Mouse (Mus musculus) cerebellum, postnatal 36 days (tissue): ENCODE measurements around the gene Mitf.

Experiments used
- DNase-seq, 2 experiments: peaks; one replicate each; pipeline ENCODE4 v3.0.0; 2021 to 2022; ENCODE audit warnings: mixed read lengths in 2 of 2

The Mitf gene

DNA sequence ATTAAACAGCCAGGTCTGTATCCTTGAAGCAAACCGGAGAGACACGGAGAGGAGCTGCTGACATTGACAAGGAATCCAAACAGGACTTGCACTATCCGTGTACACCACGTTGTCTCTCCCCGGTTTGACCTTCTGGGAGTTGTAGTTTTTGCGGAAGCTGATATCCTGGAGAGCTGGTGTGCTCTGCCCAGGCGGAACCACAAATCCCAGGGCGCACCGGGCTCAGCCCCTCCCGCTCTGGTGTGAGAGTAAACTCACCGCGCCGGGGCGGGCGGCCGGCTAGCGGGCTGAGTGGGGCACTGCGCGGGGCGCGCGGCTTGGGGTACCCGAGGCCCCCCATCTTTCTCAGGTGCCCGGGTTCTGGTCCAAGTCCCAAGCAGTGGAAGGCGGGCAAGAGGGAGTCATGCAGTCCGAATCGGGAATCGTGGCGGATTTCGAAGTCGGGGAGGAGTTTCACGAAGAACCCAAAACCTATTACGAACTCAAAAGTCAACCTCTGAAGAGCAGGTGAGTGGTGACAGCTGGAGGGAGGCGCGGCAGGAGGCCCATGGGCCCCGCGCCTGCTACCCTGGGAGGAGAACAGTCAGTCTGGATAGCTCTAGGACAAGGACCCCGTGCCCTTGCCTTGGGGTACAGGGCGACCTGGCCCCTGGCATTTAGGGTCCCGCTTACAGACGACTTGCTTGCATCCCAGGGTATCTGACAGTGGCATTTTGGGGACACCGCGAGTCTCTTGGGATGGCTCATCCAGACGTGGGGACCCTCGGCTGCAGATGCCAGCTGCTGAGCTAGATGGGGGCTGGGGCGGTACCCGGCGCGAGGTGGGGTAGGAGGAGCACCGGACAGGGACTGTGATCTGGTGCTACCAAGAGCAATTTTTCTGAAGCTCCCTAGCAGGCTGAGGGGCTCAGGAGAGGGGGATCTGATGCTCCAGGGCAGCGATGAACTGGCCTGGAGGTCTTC is at the start of gene Mitf:
Gene Mitf, plus strand, starts transcription at position 272 of the 963 bp plus-strand sequence.
- peak; percentile 90 to 91 for DNase-seq

DNA sequence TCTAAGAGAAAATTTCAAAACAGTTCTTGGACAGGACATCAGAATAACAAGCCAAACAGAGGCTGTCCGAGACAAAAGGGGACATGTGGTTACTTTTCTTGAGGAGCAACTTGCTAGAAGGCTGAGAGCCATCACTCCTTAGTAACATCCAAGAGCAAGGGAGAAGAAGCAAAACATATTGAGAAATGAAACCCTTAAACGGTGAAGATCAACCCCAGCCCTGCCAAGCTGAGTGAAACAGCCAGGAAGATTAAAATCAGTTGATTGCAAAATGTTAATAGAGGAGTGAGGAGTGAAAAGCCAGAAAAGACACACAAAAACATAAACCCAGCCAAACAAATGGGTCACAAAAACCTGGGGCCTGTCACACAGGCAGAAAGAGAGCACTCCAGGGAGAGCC is 49.5 kb upstream of the Mitf start:
- DNase-seq = no peak

DNA sequence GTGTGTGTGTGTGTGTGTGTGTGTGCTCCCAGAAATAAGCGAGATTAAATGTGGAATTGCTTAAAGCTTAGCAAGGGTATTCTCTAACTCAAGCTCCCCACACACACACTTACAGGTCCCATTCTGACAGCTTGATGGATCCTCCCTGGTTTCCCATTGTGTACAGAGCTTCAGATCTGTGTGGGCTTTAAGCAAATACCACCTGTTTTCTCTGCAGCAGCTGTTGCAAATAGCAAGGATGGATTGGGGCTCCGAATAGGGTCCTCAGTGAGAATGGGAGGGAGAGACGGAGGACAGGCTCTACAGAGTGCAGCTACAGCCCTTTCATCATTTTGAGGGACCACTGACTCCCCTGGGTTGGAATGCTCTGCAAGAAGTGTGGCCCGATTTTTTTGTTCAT is 48.0 kb upstream of the Mitf start:
- DNase-seq = no peak

DNA sequence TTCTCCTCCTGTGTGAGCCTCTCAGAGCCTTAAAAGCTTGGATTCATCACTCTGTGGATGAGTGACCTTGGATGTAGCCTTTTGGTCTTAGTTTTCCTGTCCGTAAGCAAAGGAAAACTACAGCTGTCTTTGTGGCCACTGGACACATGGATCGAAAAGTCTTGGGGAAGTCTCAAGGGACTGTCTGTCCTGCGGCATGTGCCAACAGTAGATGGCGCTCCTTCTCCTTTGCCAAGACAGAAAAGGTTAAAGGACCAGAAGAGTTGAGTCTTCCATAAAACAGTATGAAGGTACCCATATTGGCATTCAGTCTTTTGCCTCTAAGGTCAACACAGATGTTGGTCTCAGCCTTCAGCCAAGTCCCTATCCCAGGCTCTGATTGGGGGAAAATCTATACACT is 47.6 kb upstream of the Mitf start:
- DNase-seq = peak; percentile 53 to 68

DNA sequence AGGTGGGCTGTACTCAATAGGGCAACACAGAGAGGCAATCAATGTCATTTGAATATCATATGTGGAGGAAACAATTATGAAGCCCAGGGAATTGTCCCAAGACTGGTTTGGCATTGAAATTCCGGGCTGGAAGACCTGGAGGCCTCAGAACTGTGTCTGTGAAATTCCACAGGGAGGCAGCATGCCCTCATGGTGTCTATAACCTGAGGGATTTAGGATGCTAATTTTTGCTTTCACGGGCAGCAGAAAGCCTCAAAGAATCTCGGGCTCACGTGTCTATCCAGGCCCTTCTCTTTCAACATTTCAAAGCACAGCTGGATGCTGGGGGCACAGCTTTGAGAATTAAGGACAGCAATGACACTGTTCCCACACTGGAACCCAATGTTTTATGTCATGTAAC is 45.5 kb upstream of the Mitf start:
- peak; percentile 29 to 42 for DNase-seq

DNA sequence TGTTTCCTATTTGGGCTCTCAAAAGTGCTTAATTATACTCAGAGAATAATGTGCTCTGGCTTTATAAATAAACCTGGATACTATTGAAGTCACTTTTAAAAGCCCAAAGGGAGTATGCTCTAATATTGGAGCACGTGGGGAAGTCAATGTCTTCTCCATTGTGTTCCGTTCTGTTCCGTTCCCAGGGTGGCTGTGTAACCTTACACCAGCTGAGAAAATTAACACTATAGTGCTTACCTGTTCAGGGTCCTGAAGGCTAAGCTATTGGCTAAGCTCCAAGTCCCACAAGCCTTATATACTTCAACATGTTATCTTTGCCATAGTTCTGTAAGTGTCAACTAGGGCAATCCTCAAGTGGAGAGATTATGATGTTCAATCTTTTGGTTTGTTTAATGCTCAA is 42.9 kb upstream of the Mitf start:
- DNase-seq = no peak

DNA sequence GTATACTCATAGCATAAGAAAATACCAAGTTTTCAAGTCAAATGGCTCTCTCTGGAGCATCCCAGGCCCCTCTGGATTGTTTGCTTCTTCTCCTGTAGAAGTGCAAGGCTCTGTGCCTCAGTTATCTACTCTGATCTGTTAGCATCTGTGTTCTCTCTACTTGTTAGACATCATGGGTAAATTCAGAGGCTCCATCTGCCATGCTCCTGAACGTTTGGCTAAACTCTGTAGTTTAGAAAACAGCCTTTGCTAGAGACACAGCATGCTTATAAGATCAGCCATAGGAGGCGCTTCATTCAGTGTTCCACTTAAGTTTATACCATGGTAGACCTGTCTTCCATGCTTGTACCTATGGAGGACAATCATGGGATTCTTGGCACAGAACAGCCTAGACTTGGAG is 39.0 kb upstream of the Mitf start:
- DNase-seq = no peak

DNA sequence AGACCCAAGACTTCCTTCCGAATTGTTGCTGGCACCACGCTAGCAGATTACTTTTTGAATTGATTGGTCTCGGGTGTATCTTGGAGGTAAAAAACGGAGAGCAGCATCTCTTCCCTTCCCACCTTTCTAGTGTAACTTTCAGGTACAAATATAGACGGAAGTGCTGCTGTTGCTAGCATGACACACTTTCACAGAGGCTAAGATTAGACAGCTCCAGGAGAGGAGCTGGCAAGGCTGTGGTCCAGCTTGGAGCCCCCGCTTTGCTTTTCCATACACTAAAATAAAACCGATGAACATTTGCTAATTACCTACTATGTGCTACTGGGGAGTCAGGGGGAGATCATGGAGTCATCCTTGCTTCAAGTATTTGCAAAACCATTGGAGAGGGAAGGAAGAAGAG is 37.3 kb upstream of the Mitf start:
- DNase-seq = no peak

DNA sequence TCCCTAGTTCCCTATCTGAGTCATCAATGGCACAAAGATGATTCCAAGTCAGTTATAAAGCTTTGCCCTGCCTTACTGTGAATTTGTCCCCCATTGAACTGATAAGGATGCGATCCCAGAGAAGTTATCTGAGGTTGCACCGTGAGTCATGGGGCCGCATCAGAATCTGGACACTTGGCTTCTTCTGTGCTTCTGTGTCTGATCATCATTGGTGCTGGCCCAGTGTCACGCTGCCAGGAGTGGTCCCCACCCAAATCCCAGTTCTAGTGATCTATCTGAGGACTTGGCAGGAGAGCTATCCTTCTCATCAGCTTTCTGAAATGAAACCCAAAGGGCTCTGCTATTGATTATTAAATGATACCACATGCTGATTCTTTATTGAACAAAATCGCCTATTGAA is 25.5 kb upstream of the Mitf start:
- no peak for DNase-seq

DNA sequence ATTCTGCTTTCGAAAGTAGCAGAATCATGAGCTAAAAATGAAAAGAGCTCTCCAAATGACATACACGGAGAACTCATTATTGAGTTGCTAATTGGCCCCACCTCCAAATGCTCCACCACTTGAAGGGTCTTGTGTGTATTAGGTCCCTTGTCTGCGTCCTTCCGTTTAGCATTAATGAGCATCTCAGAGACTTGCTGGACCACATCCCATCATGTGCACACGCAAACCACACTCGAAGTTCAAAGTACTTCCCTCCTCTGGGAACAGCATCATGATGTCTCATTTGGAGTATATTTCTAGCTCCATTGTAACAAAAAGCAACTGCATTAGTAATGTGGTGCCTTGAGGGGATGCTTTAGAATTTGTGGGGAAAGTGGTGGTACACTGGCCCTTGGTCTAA is 24.6 kb upstream of the Mitf start:
- DNase-seq = no peak

DNA sequence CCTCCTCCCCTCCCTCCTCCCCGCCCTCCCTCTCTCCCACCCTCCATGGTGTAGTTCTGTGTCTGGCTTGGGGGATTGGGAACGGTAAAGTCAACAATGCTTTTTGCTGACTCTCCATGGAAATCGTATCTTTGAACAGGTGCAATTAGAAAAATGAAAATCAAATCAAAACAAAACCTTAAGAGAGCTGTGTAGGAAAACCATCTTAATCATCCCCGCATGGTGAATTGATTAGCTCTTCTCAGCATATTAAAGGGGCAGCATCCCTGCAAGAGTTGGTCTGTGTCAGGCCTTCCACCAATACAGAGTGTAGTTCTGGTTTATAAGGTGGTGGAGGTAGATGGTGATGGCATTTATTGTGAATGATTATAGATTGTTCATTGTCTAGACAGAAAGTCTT is 20.0 kb upstream of the Mitf start:
- DNase-seq = no peak

DNA sequence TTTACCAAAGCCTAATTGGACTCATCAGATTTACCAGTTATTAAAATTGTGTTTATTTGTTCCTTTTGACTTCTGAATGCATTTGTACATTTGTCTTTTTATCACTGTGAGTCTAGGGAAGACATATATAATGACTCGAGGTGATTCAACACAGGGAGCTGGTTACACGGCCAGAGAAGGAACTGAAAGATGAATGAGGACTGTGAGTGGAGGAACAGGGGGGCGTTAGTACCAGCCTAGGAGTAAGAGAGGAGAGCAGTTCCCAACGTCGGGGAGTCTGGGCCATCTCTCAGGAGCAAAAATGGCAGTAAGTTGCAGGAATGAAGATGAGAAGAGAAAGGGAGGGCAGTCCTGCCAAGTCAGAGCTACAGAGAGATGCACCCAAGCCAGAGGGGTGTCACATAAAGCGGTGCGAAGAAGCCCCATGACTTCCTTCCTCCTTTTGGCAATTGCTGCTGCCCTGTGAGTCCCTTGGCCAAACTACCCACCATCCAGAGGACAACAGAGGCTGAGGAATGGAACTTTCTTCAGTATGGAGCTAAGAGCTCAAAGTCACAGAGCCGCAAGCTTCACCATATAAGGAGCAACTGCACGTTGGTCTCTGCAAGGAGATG is 18.4 kb upstream of the Mitf start:
- DNase-seq = no peak

DNA sequence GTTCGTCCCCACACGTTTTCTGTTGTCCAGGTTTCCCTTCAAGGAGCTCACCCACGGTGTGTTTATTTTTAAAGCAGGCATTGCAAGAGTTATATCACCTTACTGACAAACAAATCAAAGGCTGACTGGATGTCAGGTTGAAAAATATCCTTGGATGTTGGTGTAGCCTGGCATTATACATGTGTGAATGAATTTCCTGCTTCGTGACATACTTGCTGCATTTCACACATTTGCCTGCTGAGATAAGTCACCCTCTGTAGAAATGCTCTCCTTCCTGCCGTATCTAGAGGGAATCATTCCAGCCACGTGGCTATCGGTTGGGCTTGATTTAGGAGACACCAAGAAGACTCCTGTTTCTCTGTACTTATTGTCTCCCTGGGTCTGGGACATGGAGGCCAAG is 17.2 kb upstream of the Mitf start:
- DNase-seq = no peak

DNA sequence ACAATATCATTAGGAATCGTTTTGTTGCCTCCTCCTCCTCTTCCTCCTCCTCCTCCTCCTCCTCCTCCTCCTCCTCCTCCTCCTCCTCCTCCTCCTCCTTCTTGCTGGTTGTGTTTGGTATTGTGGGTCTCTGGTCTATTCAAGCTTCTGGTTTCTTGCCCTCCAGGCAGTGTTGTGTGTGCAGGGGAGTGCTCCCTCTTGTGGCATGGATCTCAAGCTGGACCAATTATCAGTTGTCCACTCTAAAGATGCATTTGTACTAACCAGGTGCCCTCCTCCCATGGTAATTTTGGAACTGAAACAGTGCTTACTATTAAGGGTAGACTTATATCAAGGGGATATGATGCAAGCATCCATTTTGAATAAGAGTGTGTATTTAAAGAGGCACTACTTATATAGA is 14.7 kb upstream of the Mitf start:
- DNase-seq = no peak

DNA sequence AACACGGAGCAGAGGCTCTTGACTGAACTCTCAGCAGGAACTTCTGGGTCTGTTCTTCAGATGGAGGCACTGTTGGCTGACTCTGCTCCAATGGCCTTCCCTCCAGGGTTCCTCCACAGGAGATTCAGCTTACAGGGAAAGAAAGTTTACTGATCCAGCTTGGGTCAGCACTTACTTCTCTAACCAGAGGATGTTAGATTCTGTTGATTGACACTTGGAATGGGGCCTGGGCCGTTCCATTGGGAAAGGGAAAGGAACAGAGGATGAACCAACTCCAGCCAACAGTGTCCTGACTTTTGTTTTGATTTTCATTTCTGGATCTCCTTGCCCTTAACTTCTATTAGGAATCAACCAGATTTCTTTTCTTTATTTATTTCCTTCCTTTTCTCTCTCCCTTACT is 11.7 kb upstream of the Mitf start:
- no peak for DNase-seq

DNA sequence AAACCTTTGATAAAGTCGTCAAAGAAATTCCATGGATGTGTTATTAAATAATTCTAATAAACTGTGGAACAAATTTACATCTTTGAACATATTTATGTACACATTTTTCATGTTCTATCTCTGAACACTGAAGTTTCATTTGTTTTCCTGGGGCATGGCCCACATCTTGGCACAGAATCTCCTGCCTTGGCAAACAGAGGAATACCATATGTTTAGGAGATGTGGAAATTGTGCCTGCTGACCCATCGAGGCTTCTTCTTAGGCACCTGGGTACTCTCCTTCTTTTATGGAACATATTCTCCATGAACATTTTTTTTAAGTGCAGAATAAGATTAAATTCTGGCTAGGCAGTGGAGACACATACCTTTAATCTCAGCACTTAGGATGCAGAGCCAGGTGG is 6.2 kb upstream of the Mitf start:
- DNase-seq = peak; percentile 50 to 62

DNA sequence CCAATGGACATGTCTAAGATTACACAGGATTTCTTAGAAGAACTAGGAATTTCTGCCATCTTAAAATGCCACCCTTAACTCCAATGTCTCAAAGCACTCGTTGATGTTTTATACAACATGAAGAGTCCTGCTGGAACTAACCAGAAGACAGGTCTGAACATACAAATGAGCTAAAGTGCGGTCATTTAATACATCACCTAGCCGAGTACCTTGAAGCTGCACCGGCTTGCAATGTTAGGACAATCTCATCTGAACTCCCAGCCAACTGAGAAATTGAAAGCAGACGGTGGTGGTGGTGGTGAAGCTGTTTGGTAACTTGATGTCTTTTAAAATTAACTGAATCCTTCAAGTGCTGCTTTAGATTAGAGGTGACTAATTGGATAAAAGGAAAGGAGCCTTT is 801 bp upstream of the Mitf start:
- DNase-seq = no peak

DNA sequence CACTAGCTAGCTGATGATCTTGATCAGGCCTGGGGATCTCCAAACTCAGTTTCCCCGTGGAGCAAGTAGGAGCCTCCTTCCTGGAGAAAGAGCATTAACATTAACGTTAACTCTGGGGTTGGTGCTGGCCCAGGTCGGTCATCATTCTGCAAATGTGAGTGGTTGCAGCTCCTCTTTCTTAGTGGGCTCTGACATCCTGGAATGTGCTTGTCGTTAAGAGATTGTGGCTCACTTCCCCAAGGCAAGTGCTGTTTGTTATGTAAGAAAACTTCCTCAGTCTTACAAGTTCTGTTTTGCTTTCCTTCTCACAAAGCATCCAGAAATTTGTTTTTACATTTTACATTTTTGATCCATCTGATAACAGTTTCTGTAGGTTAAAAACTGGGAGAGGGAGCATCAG is 7.3 kb downstream of the Mitf start:
- DNase-seq = no peak

DNA sequence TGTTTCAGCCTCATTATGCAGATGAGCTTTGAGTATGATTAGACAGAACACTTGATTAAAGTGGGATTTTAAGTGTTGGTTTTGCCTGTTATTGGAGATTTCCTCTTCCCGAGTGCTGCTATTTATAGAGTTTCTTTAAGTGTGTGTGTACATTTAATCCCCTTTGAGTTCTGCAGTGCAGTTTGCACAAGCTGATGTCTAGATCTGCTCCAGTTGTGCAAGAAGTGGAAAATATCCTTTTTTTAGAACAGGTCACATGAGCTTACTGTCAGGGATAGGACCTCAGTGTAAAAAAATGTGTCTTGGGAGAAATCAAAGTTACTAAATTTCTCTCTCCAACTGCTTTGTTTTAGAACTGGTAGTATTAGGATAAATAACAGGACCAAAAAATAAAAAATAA is 8.9 kb downstream of the Mitf start:
- DNase-seq = no peak

DNA sequence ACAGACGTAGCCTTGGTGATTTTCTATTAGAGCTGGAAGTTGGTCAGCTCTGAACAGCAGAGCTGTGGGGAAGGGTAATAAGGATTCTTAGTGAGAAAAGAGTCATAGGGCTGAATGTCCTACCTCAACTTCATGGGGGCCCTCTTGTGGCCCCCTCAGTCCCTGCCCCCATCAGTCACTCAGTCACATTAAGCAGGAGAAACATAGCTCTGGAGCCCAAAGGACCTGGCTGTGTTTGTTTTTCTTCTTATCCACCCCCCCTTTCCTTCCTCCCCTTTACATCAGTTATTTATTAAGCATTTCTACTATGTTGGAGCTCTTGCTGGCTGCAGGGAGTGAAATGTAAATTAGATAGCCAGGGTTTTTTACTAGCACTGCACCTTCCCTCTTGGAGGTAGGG is 10.0 kb downstream of the Mitf start:
- DNase-seq = no peak

DNA sequence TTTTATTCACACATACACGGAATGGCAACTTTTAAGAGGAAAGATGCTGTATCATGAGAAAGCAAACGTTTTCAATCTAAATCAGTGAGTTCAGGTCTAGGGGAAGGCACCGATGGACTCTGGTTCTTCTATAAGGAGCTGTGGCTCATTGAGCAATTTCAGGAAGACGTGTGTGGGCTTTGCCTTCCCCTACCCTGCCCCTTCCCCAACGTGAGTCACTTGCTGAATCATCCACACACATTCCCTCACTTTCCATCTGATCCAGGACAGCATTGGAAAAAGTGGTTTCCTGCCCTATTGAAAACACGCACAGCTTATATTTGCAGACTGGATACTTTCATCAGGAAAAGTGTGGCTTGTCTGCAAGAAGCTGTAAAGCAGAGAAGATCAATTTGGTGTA is 11.3 kb downstream of the Mitf start:
- no peak for DNase-seq

DNA sequence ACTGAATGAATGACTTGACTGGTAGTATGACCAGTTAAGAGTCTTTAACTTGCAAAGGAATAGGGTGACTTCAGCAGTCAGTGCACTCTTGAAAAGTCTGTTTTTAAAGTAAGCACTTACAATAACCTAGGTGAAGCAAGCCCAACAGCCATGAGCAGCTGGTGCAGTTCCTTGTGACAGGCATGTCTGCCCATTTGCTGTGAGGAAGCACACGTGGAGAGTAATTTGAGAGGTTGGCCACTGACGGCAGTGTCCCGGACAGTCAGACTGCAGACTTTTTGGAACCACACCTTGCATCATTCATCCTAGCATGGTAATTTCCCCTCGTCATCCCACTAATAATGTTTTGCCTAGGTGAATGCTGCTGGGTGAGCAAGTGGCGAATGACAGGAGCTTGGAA is 12.1 kb downstream of the Mitf start:
- DNase-seq = no peak

DNA sequence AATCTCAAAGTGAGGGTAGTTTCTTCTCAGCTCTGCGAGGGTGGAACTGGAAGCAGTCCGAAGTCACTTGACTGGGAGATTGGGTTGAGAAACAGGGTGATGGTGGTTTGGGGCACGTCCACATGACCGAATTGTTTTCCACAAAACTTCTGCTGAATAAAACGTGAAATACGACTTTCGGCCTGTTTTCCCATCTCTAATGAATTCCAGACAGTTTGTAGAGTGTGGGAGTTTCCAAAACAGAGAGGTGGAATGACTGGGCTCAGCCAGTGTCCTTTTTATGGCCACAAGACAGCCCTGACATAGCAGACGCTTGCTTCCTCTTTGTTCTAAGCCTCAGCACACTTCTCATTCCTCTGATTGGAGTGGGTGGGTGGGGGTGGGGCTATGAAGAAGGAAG is 13.7 kb downstream of the Mitf start:
- no peak for DNase-seq

DNA sequence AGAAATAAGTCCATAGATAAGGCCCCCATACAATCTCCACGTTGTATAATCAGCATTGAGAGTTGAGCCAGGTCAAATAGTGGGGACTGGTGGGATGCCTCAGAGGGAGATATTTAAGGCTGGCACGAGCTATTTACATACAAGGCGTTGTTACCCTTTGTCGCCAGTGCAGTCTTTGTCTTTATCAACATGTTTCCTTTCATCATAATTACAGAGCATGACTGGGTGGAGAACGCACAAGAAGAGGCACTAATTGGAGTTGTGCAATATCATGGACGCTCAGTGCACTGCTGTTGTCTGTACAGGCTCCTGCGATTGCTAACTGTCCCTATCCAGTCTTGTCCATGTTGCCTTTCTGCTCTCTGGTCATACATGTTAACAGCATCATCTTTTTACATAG is 15.0 kb downstream of the Mitf start:
- DNase-seq = no peak
